Comparison of ENCODE assay signal across 10 mouse cellular contexts in the genomic region with DNA sequence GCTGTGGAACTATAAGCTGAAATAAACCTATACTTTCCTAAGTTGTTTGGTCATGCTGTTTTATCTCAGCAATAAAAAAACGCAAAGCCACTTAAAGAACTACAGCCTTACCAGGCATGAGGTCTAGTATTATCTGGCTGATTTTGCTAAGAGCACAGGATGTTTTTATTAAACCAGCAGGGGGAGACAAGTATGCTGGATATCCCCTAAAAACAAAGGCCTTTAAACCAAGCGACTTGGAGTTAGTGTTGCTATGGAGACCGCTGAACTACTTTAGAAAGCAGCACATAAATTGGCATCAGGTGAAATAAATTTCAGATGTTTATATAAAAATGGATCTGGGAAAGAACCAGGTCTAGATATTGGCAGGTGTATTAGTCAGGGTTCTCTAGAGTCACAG. TPM values are rescaled to one million over a fixed set of nuclear protein-coding genes. Genes with fewer than 3 reads are reported as not detected.
A peak's percentile ranks its signal among the peaks of the same experiment; 100 is the strongest.
DNase-seq lines count a peak whose midpoint lies in the region; ATAC-seq and TF ChIP-seq lines count a peak whose summit lies in the region.
"Had no signal": no experiment of that assay in that cellular context is flagged by ENCODE, and none has a peak within 500 bp of the region (broad histone marks: within the 10 kb centered on the region; RNA-seq: fewer than 3 reads in every experiment).

No protein-coding gene starts in this region.

- no peak overlapping the region for H3K4me2 ChIP-seq in liver, postnatal 0 days (ENCODE audit: low read depth, low read length)
- no peak overlapping the region for H3K4me2 ChIP-seq in liver, embryonic 12.5 days
- H3K4me2 ChIP-seq: stomach, embryonic 15.5 days had no signal

- H3K27ac ChIP-seq in liver, postnatal 0 days (ENCODE audit: low read depth): no peak overlapping the region
- no peak overlapping the region for H3K27ac ChIP-seq in liver, embryonic 12.5 days
- H3K27ac ChIP-seq: stomach, embryonic 15.5 days had no signal

- TF ChIP-seq CTCF in liver, postnatal 0 days (IDR thresholded peaks at IDR 0.05; ENCODE audit: low read depth): peak; percentile 50

- H3K27me3 ChIP-seq in liver, postnatal 0 days (ENCODE audit: insufficient read depth, low read length): no peaks in the 10 kb centered on the region
- no peaks in the 10 kb centered on the region; the same call in 1 of the 2 replicates for H3K27me3 ChIP-seq in liver, embryonic 12.5 days (replicated peaks)
- H3K27me3 ChIP-seq: stomach, embryonic 15.5 days had no signal

- H3K4me1 ChIP-seq in liver, postnatal 0 days (ENCODE audit: insufficient read depth): no peaks in the 10 kb centered on the region; the same call in 1 of the 2 replicates
- no peaks in the 10 kb centered on the region for H3K4me1 ChIP-seq in liver, embryonic 12.5 days
- H3K4me1 ChIP-seq: stomach, embryonic 15.5 days had no signal

- no peak overlapping the region for H3K4me3 ChIP-seq in liver, postnatal 0 days (ENCODE audit: low read depth, low read length)
- H3K4me3 ChIP-seq in liver, embryonic 12.5 days: no peak overlapping the region
- H3K4me3 ChIP-seq: stomach, embryonic 15.5 days had no signal

- no peak for TF ChIP-seq EP300 in liver, postnatal 0 days (IDR thresholded peaks at IDR 0.05; ENCODE audit: low read depth)

- no peak for DNase-seq in frontal cortex, postnatal 14 days (ENCODE audit: low spot score in 2 of 2)
- no peak for DNase-seq in liver, postnatal 0 days
- peak; percentile 26 for DNase-seq in adipocyte (ENCODE audit: low spot score)
- no peak for DNase-seq in right cerebral cortex, postnatal 10 days (ENCODE audit: low spot score in 2 of 2)
- DNase-seq in thymus, postnatal 10 days (ENCODE audit: low spot score in 2 of 2): no peak

- ATAC-seq in frontal cortex, adult (ENCODE audit: low TSS enrichment): peak; percentile 76
- ATAC-seq in liver, postnatal 0 days: no peak
- no peak for ATAC-seq in liver, embryonic 12.5 days
- ATAC-seq in megakaryocyte-erythroid progenitor cell, adult 5-6 weeks (replicated peaks; ENCODE audit: low FRiP score, low TSS enrichment, poor library complexity, severe bottlenecking): peak; percentile 68; the same call in 1 of the 2 replicates

- no peaks in the 10 kb centered on the region for H3K36me3 ChIP-seq in liver, postnatal 0 days (replicated peaks; ENCODE audit: insufficient read depth, low read length)
- H3K36me3 ChIP-seq in liver, embryonic 12.5 days: no peaks in the 10 kb centered on the region
- H3K36me3 ChIP-seq: stomach, embryonic 15.5 days had no signal

- H3K9ac ChIP-seq in liver, postnatal 0 days (replicated peaks): no peak overlapping the region
- no peak overlapping the region for H3K9ac ChIP-seq in liver, embryonic 12.5 days
- H3K9ac ChIP-seq: stomach, embryonic 15.5 days had no signal

- H3K9me3 ChIP-seq in liver, postnatal 0 days (ENCODE audit: low read length): no peaks in the 10 kb centered on the region
- no peaks in the 10 kb centered on the region for H3K9me3 ChIP-seq in liver, embryonic 12.5 days (replicated peaks)
- H3K9me3 ChIP-seq: stomach, embryonic 15.5 days had no signal

- WGBS in liver, postnatal 0 days (ENCODE audit: insufficient replicate concordance): 29% methylated on average over 3 of the region's 3 CpGs
- 32% methylated on average over 3 of the region's 3 CpGs for WGBS in liver, embryonic 12.5 days (ENCODE audit: insufficient replicate concordance)

RNA-seq across cellular contexts. Expression of gene Arg2, which starts 7.8 kb away (rescaled TPM):
- polyA plus RNA-seq in liver, postnatal 0 days (2015; fragmentation: Nextera tagmentation; extraction: Ambion mirVana): 0.92 and 1.3 TPM in 2 replicates
- polyA plus RNA-seq in liver, embryonic 12.5 days (2016; fragmentation: Nextera tagmentation; extraction: Ambion mirVana): 0.08 TPM in 2 replicates
- total RNA-seq in megakaryocyte-erythroid progenitor cell, adult 5-6 weeks (2014; fragmentation: Nextera tagmentation): not detected in 2 replicates
- not detected in 2 replicates for total RNA-seq in megakaryocyte-erythroid progenitor cell, adult 5-6 weeks (2017)
- total RNA-seq: gastrocnemius, adult 18-20 months had no signal

RNA-seq across cellular contexts. Expression of gene Pigh, which starts 33.4 kb away (rescaled TPM):
- 4.6 and 4.9 TPM in 2 replicates for polyA plus RNA-seq in liver, postnatal 0 days (2015; fragmentation: Nextera tagmentation; extraction: Ambion mirVana)
- 10.5 and 10.7 TPM in 2 replicates for polyA plus RNA-seq in liver, embryonic 12.5 days (2016; fragmentation: Nextera tagmentation; extraction: Ambion mirVana)
- total RNA-seq in megakaryocyte-erythroid progenitor cell, adult 5-6 weeks (2014; fragmentation: Nextera tagmentation): 6.8 and 11.0 TPM in 2 replicates
- 12.7 and 13.0 TPM in 2 replicates for total RNA-seq in megakaryocyte-erythroid progenitor cell, adult 5-6 weeks (2017)

RNA-seq across cellular contexts. Expression of gene Vti1b, which starts 49.6 kb away (rescaled TPM):
- polyA plus RNA-seq in liver, postnatal 0 days (2015; fragmentation: Nextera tagmentation; extraction: Ambion mirVana): 40.9 and 43.5 TPM in 2 replicates
- polyA plus RNA-seq in liver, embryonic 12.5 days (2016; fragmentation: Nextera tagmentation; extraction: Ambion mirVana): 48.0 and 52.3 TPM in 2 replicates
- total RNA-seq in megakaryocyte-erythroid progenitor cell, adult 5-6 weeks (2014; fragmentation: Nextera tagmentation): 40.5 and 50.0 TPM in 2 replicates
- 141 and 215 TPM in 2 replicates for total RNA-seq in megakaryocyte-erythroid progenitor cell, adult 5-6 weeks (2017)

Comparison
In these comparisons a context has a peak if more than half of its experiments do, and no peak if none do; other contexts are left out.
1. ATAC-seq: peak in frontal cortex, adult (single experiment) and megakaryocyte-erythroid progenitor cell, adult 5-6 weeks (single experiment); none in liver, postnatal 0 days (single experiment) and liver, embryonic 12.5 days (single experiment).